Mouse (Mus musculus) ovary, postnatal 10 days (tissue): ENCODE data around the gene Arhgef10l.

Experiments
- DNase-seq: peaks from one replicate; pipeline ENCODE4 v3.0.0; 2022; ENCODE audit warnings: low spot score

Gene Arhgef10l

GRCm38 (mm10) chr4:140524927-140525326 lies 140.9 kb downstream of the Arhgef10l start:
- no peak for DNase-seq

- DNase-seq = no peak
These were observed 142.9 kb downstream of the Arhgef10l start for GRCm38 (mm10) chr4:140522873-140523272.

GRCm38 (mm10) chr4:140520719-140521118 lies 145.1 kb downstream of the Arhgef10l start:
- DNase-seq = no peak

- no peak for DNase-seq
These were observed 152.0 kb downstream of the Arhgef10l start for GRCm38 (mm10) chr4:140513797-140514196.

GRCm38 (mm10) chr4:140509856-140510255 lies 156.0 kb downstream of the Arhgef10l start:
- no peak for DNase-seq

GRCm38 (mm10) chr4:140507172-140507714 lies 158.6 kb downstream of the Arhgef10l start:
- no peak for DNase-seq

- no peak for DNase-seq
These were observed 160.2 kb downstream of the Arhgef10l start for GRCm38 (mm10) chr4:140505608-140506002.

- DNase-seq = no peak
These were observed 160.7 kb downstream of the Arhgef10l start for GRCm38 (mm10) chr4:140504921-140505607.

GRCm38 (mm10) chr4:140504067-140504913 lies 161.5 kb downstream of the Arhgef10l start:
- no peak for DNase-seq

- no peak for DNase-seq
These were observed 165.0 kb downstream of the Arhgef10l start for GRCm38 (mm10) chr4:140500766-140501165.

GRCm38 (mm10) chr4:140499571-140499970 lies 166.2 kb downstream of the Arhgef10l start:
- DNase-seq = no peak

- no peak for DNase-seq
These were observed 168.6 kb downstream of the Arhgef10l start for GRCm38 (mm10) chr4:140497169-140497568.

- DNase-seq = no peak
These were observed 174.3 kb downstream of the Arhgef10l start for GRCm38 (mm10) chr4:140491555-140491954.

- no peak for DNase-seq
These were observed 180.4 kb downstream of the Arhgef10l start for GRCm38 (mm10) chr4:140485442-140485841.

- DNase-seq = no peak
These were observed 182.7 kb downstream of the Arhgef10l start for GRCm38 (mm10) chr4:140483134-140483533.

GRCm38 (mm10) chr4:140480369-140481067 lies 185.3 kb downstream of the Arhgef10l start:
- DNase-seq = no peak

GRCm38 (mm10) chr4:140475194-140475593 lies 190.6 kb downstream of the Arhgef10l start:
- DNase-seq = no peak

GRCm38 (mm10) chr4:140469760-140470452 lies 195.9 kb downstream of the Arhgef10l start:
- DNase-seq = no peak

- DNase-seq = no peak
These were observed 198.5 kb downstream of the Arhgef10l start for GRCm38 (mm10) chr4:140467254-140467791.
